8 mouse cellular contexts compared by ENCODE assay signal in genomic region chr7:64011563-64012267, GRCm38 (mm10).
DNase-seq lines count a peak whose midpoint lies in the region; ATAC-seq and TF ChIP-seq lines count a peak whose summit lies in the region.

No protein-coding gene starts in this region.

- ATAC-seq in megakaryocyte-erythroid progenitor cell, adult 5-6 weeks (replicated peaks; ENCODE audit: low FRiP score, low TSS enrichment, poor library complexity, severe bottlenecking), result peak; percentile 42

- DNase-seq in adrenal gland, postnatal 10 days, result peak; percentile 43
- no peak for DNase-seq in adrenal gland, adult 8-10 months
- peak; percentile 50 for DNase-seq in adipocyte (ENCODE audit: low spot score)
- DNase-seq in induced T-regulatory cell, adult 2 months (ENCODE audit: low read depth), result peak; percentile 89
- no peak for DNase-seq in kidney, adult 18-20 months
- DNase-seq in gastrocnemius, postnatal 25 days, result no peak
- DNase-seq in layer of hippocampus, adult 2 months (ENCODE audit: low spot score in 2 of 2), result no peak

- H3K27ac ChIP-seq in layer of hippocampus, adult 2 months, result no peak overlapping the region

- no peak for TF ChIP-seq CTCF in layer of hippocampus, adult 2 months (conservative IDR thresholded peaks at IDR 0.05)

- no peak overlapping the region for H3K4me3 ChIP-seq in layer of hippocampus, adult 2 months

Comparison
In these comparisons a context has a peak if more than half of its experiments do, and no peak if none do; other contexts are left out.
1. DNase-seq: peak in adrenal gland, postnatal 10 days (single experiment), adipocyte (single experiment) and induced T-regulatory cell, adult 2 months (single experiment); none in adrenal gland, adult 8-10 months (single experiment), kidney, adult 18-20 months (single experiment), gastrocnemius, postnatal 25 days (single experiment) and layer of hippocampus, adult 2 months (0 of 2).